Mouse (Mus musculus) G1E (cell line): Measurements from ENCODE around the gene Ndufb4. TPM values are rescaled to one million over a fixed set of nuclear protein-coding genes. Genes with fewer than 3 reads are reported as not detected.
"Not testable (repeated sequence)": the region's sequence is repeated elsewhere in the genome, so short reads cannot be mapped to it uniquely, and the experiment has no call there.

Experiments
- ATAC-seq: 2 replicates; pipeline ENCODE4 v1.8.0; 2016; ENCODE audit warnings: mild to moderate bottlenecking; ENCODE audit not compliant: insufficient number of reproducible peaks, poor library complexity, low FRiP score, severe bottlenecking; ENCODE audit errors: extremely low read depth
- DNase-seq: peaks from one replicate; pipeline ENCODE4 v3.0.0; 2012; ENCODE audit warnings: low spot score
- H3K27me3 ChIP-seq: 2 replicates; pipeline ENCODE4 v1.6.1; 2012; ENCODE audit warnings: mild to moderate bottlenecking, low read length, inconsistent platforms; ENCODE audit not compliant: insufficient read depth
- H3K36me3 ChIP-seq: replicated peaks from 2 replicates; pipeline ENCODE3; 2012; ENCODE audit warnings: mild to moderate bottlenecking, inconsistent platforms
- H3K4me1 ChIP-seq: 2 replicates; pipeline ENCODE4 v1.6.1; 2012; ENCODE audit warnings: low read depth, low read length, inconsistent platforms, mixed read lengths; ENCODE audit not compliant: insufficient read depth
- H3K4me3 ChIP-seq: 2 replicates; pipeline ENCODE4 v1.5.1; 2012; ENCODE audit warnings: low read depth, mild to moderate bottlenecking, inconsistent platforms, low read length, moderate library complexity, mixed read lengths
- H3K9me3 ChIP-seq: replicated peaks from 2 replicates; pipeline ENCODE4 v1.6.1; 2012; ENCODE audit warnings: inconsistent platforms
- CTCF ChIP-seq: IDR thresholded peaks from 2 replicates; pipeline ENCODE4 v1.5.1; 2012; ENCODE audit warnings: low read depth, low read length, inconsistent platforms, mixed read lengths
- GATA1 ChIP-seq: IDR thresholded peaks from 2 replicates; pipeline ENCODE4 v1.6.1; 2012; ENCODE audit warnings: borderline replicate concordance, low read length, inconsistent platforms, mixed read lengths
- GATA2 ChIP-seq: IDR thresholded peaks from 2 replicates; pipeline ENCODE4 v1.6.1; 2012; ENCODE audit warnings: low read depth, low read length, inconsistent platforms, borderline replicate concordance
- POLR2AphosphoS5 ChIP-seq: IDR thresholded peaks from 2 replicates; pipeline ENCODE4 v1.6.1; 2012; ENCODE audit warnings: low read depth, low read length, inconsistent platforms; ENCODE audit not compliant: insufficient replicate concordance
- TAL1 ChIP-seq: conservative IDR thresholded peaks from 2 replicates; pipeline ENCODE4 v1.6.1; 2012; ENCODE audit warnings: low read depth, low read length, inconsistent platforms, mixed read lengths
- polyA plus RNA-seq: library from polyadenylated mRNA; stranded (reverse); fragments of >175 nt; gene quantifications from 2 replicates; pipeline ENCODE4 v1.2.3, GENCODE M21; 2012
- total RNA-seq, 2 experiments: library from RNA; stranded (forward) in 1 of 2; stranded (reverse) in 1 of 2; fragments of 200-1000 nt in 1 of 2; fragments of >200 nt in 1 of 2; fragmentation: Nextera tagmentation in 1 of 2; gene quantifications; 2 replicates each; pipeline ENCODE4 v1.2.3; 2014 to 2017

Ndufb4 gene
- total RNA-seq (2014; fragmentation: Nextera tagmentation) (16.8 and 19.0 TPM in 2 replicates), total RNA-seq (2017) (29.3 and 34.9 TPM in 2 replicates), polyA plus RNA-seq (37.1 and 48.3 TPM in 2 replicates)

DNA sequence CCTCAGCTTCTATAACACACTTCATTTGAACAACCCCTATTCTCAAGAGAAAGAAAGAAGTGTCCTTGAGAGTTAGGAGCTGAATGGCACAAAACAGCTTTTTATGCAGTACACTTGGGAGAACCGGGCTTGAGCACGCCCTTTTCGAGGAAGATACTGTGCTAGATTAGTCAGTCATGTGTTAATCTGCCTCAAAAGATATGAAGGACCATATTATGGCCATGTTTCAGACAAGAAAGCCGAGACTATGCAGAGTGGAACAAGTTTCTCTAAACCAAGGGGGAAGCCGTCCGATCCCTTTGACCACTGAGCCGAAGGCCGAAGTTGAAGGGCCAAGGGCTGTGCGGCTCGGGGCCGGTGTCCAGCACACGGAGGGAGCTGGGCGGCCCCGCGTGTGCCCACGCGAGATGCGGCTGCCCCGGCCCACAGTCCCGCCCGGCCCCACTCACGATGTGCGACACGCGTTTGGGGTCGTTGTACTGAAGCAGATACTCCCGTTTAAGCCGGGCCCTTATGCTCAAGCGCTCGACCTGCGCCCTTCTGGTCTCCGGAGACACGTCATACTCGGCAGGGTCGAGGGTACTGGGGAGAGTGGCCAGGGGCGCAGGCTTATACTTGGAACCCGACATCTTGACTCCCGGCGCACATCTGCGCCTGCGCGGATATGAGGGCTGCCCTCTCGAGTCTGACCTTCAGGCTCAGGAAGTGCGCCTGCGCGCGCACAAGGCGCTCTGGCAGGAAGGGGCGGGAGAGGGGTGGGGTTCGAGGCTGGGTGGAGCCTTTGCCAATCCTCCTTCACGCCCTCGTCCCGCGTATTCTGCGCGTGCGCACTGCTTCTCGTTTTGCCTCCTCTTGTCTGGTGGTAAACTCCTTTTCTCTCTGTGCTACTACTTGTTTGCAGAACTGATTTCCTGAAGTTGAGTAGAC is at the start of gene Ndufb4:
TSS of gene Ndufb4 (minus strand) at position 723 of the 927 bp plus-strand sequence.
- Histone ChIP-seq H3K9me3 (no peaks in the 10 kb centered on the region), H3K27me3 (no peaks in the 10 kb centered on the region), H3K4me1 (peaks cover 40% of the 10 kb centered on the region), H3K4me3 (peak within 1 kb of the TSS; percentile 92), H3K36me3 (peaks cover 29% of the 10 kb centered on the region)
- TF ChIP-seq TAL1 (no peak), POLR2AphosphoS5 (no peak), CTCF (no peak), GATA2 (no peak), GATA1 (no peak)
- DNase-seq (peak; percentile 96), ATAC-seq (peak; percentile 89)

DNA sequence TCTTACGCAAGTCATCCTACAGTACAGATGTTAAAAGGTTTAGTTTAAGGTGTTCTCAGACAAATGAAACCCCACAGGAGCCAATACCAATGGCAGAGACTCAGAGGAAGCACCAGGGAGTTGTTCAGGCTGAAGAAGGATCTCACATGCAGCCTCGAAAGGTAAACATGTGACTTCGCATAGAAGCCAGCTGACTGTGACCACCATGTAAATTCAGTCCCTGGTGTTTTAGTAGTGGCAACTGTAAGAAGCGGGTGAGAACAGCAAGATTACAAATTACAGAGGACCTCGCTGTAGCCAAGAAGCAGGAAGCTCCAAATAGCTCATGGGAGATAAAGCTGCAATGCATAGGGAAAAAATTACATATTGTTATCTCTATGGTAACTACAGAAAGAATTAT is 49.6 kb upstream of the Ndufb4 start:
- Histone ChIP-seq H3K4me1 (0 out of 2 replicates have a peak, but pooled peaks cover 4% of the 10 kb centered on the region), H3K9me3 (peaks cover 3% of the 10 kb centered on the region), H3K36me3 (no peaks in the 10 kb centered on the region), H3K27me3 (peaks cover 31% of the 10 kb centered on the region), H3K4me3 (no peak overlapping the region)
- TF ChIP-seq TAL1 = no peak
- no peak for TF ChIP-seq GATA2
- TF ChIP-seq GATA1 = no peak
- TF ChIP-seq CTCF = no peak
- no peak for TF ChIP-seq POLR2AphosphoS5
- ATAC-seq (no peak), DNase-seq (no peak)

- not testable (repeated sequence) for H3K4me1 ChIP-seq, DNase-seq, H3K9me3 ChIP-seq, ATAC-seq, H3K4me3 ChIP-seq, H3K27me3 ChIP-seq, H3K36me3 ChIP-seq
Observed at GRCm38 (mm10) chr16:37700071-37700470, 45.8 kb upstream of the Ndufb4 start.

DNA sequence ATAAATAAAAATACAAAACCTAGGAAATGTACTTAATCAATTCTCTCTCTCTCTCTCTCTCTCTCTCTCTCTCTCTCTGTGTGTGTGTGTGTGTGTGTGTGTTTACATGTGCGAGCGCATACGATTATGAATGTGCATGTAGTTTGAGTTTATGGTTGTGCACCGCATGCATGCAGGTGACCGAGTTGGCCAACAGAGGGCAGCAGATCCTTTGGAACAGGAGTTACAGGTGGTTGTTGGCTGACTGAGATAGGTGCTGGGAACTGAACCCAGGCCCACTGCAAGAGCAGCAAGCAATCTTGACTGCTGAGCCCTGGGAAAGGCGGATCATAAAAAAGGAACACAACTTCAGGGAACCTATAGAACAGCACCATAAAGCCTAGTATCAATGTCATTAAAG is 44.5 kb upstream of the Ndufb4 start:
- Histone ChIP-seq H3K36me3 (no peaks in the 10 kb centered on the region), H3K9me3 (peaks cover 6% of the 10 kb centered on the region), H3K4me1 (peaks cover 2% of the 10 kb centered on the region; the same call in 1 of the 2 replicates), H3K27me3 (peaks cover 13% of the 10 kb centered on the region; the same call in 1 of the 2 replicates), H3K4me3 (no peak overlapping the region)
- ATAC-seq (no peak), DNase-seq (no peak)
- TF ChIP-seq CTCF (no peak), TAL1 (no peak), GATA2 (no peak), POLR2AphosphoS5 (no peak)

- no peak overlapping the region for H3K4me3 ChIP-seq
- H3K4me1 ChIP-seq = peaks cover 2% of the 10 kb centered on the region; the same call in 1 of the 2 replicates
- DNase-seq = no peak
- H3K27me3 ChIP-seq = peaks cover 12% of the 10 kb centered on the region; the same call in 1 of the 2 replicates
- H3K9me3 ChIP-seq = peaks cover 6% of the 10 kb centered on the region
- no peak for TF ChIP-seq CTCF
- no peak for TF ChIP-seq POLR2AphosphoS5
- TF ChIP-seq TAL1 = no peak
- no peak for TF ChIP-seq GATA2
- TF ChIP-seq GATA1 = no peak
- ATAC-seq = no peak
- no peaks in the 10 kb centered on the region for H3K36me3 ChIP-seq
Observed at GRCm38 (mm10) chr16:37697271-37697670, 43.0 kb upstream of the Ndufb4 start.

GRCm38 (mm10) chr16:37690932-37691730 is 36.9 kb upstream of the Ndufb4 start:
- Histone ChIP-seq H3K9me3 (no peaks in the 10 kb centered on the region), H3K4me1 (peaks cover 52% of the 10 kb centered on the region), H3K36me3 (no peaks in the 10 kb centered on the region), H3K27me3 (peaks cover 10% of the 10 kb centered on the region; the same call in 1 of the 2 replicates), H3K4me3 (no peak overlapping the region)
- no peak for ATAC-seq
- TF ChIP-seq TAL1 = no peak
- no peak for TF ChIP-seq POLR2AphosphoS5
- no peak for TF ChIP-seq CTCF
- no peak for TF ChIP-seq GATA1
- no peak for TF ChIP-seq GATA2
- DNase-seq = no peak
